Mouse (Mus musculus) heart, embryonic 14.5 days (tissue): ENCODE results near the gene Ranbp6. TPM values are rescaled to one million over a fixed set of nuclear protein-coding genes. Genes with fewer than 3 reads are reported as not detected.

Source experiments
- ATAC-seq: fragments of 200-750 bp; cut with Nextera tagmentation; 2 replicates; pipeline ENCODE4 v1.8.0; 2017; ENCODE audit warnings: low read depth, moderate TSS enrichment; ENCODE audit not compliant: insufficient number of reproducible peaks, insufficient read depth, low FRiP score
- H3K27ac ChIP-seq, 2 experiments: fragments of 200-500 bp in 1 of 2; fragments of 300-500 bp in 1 of 2; sonication (generic) in 1 of 2; replicated peaks in 1 of 2; 2 replicates each; pipeline ENCODE4 v1.5.1; 2012 to 2014; ENCODE audit warnings: low read depth in 2 of 2, low read length in 2 of 2, control low read depth in 1 of 2, mild to moderate bottlenecking in 1 of 2, mixed read lengths in 1 of 2; ENCODE audit not compliant: control insufficient read depth in 1 of 2, insufficient read depth in 1 of 2
- H3K27me3 ChIP-seq: fragments of 300-500 bp; sonication (generic); 2 replicates; pipeline ENCODE4 v1.6.1; 2014; ENCODE audit warnings: mild to moderate bottlenecking, low read length, control low read depth; ENCODE audit not compliant: control insufficient read depth, insufficient read depth
- H3K36me3 ChIP-seq: fragments of 300-500 bp; sonication (generic); 2 replicates; pipeline ENCODE4 v1.6.1; 2014; ENCODE audit warnings: mild to moderate bottlenecking, control low read depth, low read length, mixed read lengths; ENCODE audit not compliant: control insufficient read depth, insufficient read depth
- H3K4me1 ChIP-seq, 2 experiments: fragments of 200-500 bp in 1 of 2; fragments of 300-500 bp in 1 of 2; sonication (generic) in 1 of 2; 2 replicates each; pipeline ENCODE4 v1.6.1; 2012 to 2014; ENCODE audit warnings: low read length in 2 of 2, control low read depth in 1 of 2, mixed read lengths in 1 of 2; ENCODE audit not compliant: control insufficient read depth in 2 of 2, insufficient read depth in 2 of 2
- H3K4me2 ChIP-seq: fragments of 300-500 bp; sonication (generic); 2 replicates; pipeline ENCODE4 v1.6.1; 2014; ENCODE audit warnings: mild to moderate bottlenecking, low read length
- H3K4me3 ChIP-seq, 2 experiments: fragments of 200-500 bp in 1 of 2; fragments of 300-500 bp in 1 of 2; sonication (generic) in 1 of 2; 2 replicates each; pipeline ENCODE4 v1.5.1; 2012 to 2014; ENCODE audit warnings: low read length in 2 of 2, mild to moderate bottlenecking in 2 of 2, control low read depth in 1 of 2, low read depth in 1 of 2, moderate library complexity in 1 of 2; ENCODE audit not compliant: control insufficient read depth in 1 of 2, insufficient read depth in 1 of 2
- H3K9ac ChIP-seq: fragments of 300-500 bp; sonication (generic); 2 replicates; pipeline ENCODE4 v1.6.1; 2014; ENCODE audit warnings: mild to moderate bottlenecking, low read length
- H3K9me3 ChIP-seq: fragments of 300-500 bp; sonication (generic); 2 replicates; pipeline ENCODE4 v1.6.1; 2016; ENCODE audit warnings: low read length, control low read depth; ENCODE audit not compliant: control insufficient read depth
- WGBS: fragments of 180-500 bp; shearing (Covaris S2); extraction: QIAGEN DNeasy Blood & Tissue Kit; methylation state at CpG from one replicate; pipeline ENCODE4 v1.1.7; 2014; 5-methylcytosine and 5-hydroxymethylcytosine counted together
- polyA plus RNA-seq: library from polyadenylated mRNA; unstranded; fragments of >200 nt; fragmentation: Nextera tagmentation; extraction: Ambion mirVana; gene quantifications from 2 replicates; pipeline ENCODE4 v1.2.1, GENCODE M21; 2014

Gene Ranbp6
- polyA plus RNA-seq, 1 experiment from 2014 or later: 19.2 TPM

DNA sequence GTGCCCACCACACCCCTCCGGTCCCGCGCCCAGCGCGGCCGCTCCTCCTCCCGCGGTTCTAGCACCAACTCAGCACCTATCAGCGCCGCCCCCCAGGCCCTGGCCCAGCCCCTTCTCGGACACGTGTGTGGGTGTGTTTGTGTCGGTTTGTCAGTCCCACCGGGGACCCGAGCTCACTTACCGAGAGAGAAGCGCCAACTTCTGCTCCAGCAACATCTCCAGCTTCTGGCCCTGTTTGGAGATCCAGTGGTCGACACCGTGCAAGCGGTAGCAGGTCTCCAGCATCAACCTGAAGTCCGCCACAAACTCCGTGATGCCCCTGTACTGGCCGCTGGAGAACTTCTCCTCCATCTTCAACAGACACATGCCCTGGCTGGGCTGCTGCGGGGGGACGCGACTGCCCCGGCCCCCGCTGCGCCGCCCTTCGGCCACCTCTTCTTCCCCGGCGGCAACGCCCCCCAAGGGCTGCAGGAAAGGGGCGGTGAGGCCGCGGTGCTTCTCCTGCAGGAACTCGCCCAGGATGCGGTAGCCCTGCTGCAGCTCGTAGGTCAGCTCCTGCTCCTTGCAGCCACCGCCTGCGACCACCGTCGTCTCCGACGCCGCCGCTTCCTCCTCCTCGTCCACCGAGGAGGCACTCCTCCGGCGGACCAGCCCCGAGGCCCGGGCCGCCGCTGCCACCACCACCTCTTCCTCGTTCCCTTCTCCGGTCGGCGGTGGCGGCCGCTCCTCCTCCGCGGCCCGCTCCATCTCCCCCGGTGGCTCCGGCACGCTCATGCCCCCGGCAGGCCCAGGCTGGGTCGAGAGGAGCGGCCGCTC is 7.5 kb downstream of the Ranbp6 start:
- ATAC-seq: peak; percentile 58
- Histone ChIP-seq H3K4me1 (peaks cover 2 to 13% of the 10 kb centered on the region in 2 experiments; a peak in 3 of 4 replicates), H3K27ac (peak overlapping the region; percentile 76 to 94), H3K27me3 (no peaks in the 10 kb centered on the region), H3K4me3 (peak overlapping the region; percentile 78 to 97), H3K4me2 (peak overlapping the region; percentile 86), H3K9me3 (no peaks in the 10 kb centered on the region), H3K9ac (peak overlapping the region; percentile 91), H3K36me3 (peaks cover 18% of the 10 kb centered on the region)
- WGBS: under 1% methylated on average over 68 of the region's 72 CpGs

DNA sequence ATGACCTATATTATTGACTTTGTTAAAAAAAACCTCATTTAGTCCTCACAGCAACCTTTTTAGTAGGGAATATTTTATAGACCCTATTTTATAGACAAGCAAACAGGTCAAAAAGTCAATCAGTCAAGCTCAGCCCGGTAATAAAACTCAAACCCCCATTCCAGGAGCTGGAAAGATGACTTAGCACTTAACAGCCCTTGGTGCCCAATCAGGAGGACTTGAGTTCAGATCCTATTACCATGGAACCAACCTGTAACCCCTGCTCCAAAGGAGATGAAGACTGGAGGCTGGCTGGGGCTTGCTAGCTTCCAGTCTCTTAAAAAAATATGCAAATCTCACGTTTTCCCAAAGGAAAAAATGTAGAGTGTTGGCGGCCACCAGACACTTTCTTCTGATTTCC is 8.8 kb downstream of the Ranbp6 start:
- peak overlapping the region; percentile 86 for H3K4me2 ChIP-seq
- H3K4me3 ChIP-seq: peak overlapping the region; percentile 2 to 97; a peak in 3 of 4 replicates
- peaks cover 2 to 13% of the 10 kb centered on the region in 2 experiments; a peak in 3 of 4 replicates for H3K4me1 ChIP-seq
- peaks cover 4% of the 10 kb centered on the region; the same call in 1 of the 2 replicates for H3K36me3 ChIP-seq
- peak overlapping the region; percentile 16; the same call in 1 of the 2 replicates for H3K9ac ChIP-seq
- H3K27ac ChIP-seq: no peak overlapping the region
- H3K27me3 ChIP-seq: no peaks in the 10 kb centered on the region
- WGBS: 48% methylated on average over 3 of the region's 3 CpGs
- no peak for ATAC-seq
- H3K9me3 ChIP-seq: no peaks in the 10 kb centered on the region

DNA sequence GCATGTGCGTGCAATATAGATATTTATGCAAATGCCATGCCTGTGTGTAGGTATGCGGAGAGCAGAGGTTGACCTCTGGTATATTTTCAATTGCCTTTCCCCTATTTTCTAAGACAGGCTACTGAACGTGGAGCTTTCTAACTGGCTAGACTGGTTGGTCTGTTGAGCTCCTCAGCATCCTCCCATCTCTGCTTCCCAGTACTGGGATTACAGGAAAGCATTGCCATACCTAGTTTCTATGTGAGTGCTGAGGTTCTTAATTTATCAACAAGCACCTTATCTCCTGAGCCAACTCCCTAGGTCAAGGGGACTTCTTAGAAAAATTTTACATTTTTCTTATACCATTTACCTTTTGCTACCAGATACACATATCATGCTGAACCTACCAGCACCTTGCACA is 15.4 kb downstream of the Ranbp6 start:
- H3K9ac ChIP-seq: no peak overlapping the region
- H3K4me3 ChIP-seq: no peak overlapping the region
- WGBS: 84% methylated on average over 3 of the region's 3 CpGs
- no peaks in the 10 kb centered on the region for H3K27me3 ChIP-seq
- ATAC-seq: no peak
- H3K4me1 ChIP-seq: no peaks in the 10 kb centered on the region
- no peak overlapping the region for H3K4me2 ChIP-seq
- no peaks in the 10 kb centered on the region for H3K36me3 ChIP-seq
- no peak overlapping the region for H3K27ac ChIP-seq
- no peaks in the 10 kb centered on the region for H3K9me3 ChIP-seq

DNA sequence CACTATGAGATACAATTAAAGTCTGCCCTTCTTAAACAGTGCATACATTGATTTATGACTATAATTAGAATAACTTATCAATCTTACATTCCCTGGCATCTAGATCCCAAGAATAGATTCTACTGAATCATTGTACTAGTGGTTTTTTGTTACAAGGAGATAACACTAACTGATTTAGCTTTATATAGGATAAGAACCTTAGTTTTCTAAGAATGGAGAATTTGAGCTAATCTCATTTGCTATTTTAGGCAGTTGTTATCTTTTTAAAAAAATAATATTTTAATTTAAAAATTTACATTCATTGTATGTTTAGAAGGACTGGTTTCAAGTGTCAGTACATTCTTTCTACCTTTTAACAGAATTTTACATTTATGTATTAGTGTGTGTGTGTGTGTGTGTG is 24.8 kb downstream of the Ranbp6 start:
- H3K9ac ChIP-seq: no peak overlapping the region
- H3K27me3 ChIP-seq: no peaks in the 10 kb centered on the region
- no peak overlapping the region for H3K27ac ChIP-seq
- H3K4me3 ChIP-seq: no peak overlapping the region
- no peaks in the 10 kb centered on the region for H3K9me3 ChIP-seq
- no peaks in the 10 kb centered on the region for H3K4me1 ChIP-seq
- H3K36me3 ChIP-seq: peaks cover 10% of the 10 kb centered on the region; the same call in 1 of the 2 replicates
- no peak for ATAC-seq
- no peak overlapping the region for H3K4me2 ChIP-seq

DNA sequence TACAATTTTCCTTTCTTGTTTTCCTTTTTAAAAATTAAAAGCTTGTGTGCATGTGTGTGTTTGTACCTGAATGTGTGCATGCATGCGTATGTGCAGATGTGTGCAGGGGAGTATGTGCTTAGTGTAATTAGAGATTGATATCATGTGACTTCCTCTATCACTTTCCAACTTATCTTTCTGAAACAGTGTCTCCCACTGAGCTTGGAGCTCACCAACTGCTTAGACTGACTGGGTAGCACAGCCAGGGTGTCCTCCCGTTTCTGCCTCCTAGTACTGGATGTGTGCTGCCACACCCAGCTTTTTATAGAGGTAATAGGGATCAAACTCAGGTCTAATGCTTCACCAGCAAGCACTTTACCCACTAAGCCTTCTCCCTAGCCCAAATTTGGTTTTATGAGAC is 29.9 kb downstream of the Ranbp6 start:
- Histone ChIP-seq H3K27ac (no peak overlapping the region), H3K4me1 (no peaks in the 10 kb centered on the region)
- ATAC-seq: no peak

More for the DNA sequence above, 29.9 kb downstream of the Ranbp6 start:
- Histone ChIP-seq H3K4me2 (no peak overlapping the region), H3K9me3 (no peaks in the 10 kb centered on the region), H3K27me3 (no peaks in the 10 kb centered on the region), H3K36me3 (peaks cover 13% of the 10 kb centered on the region; the same call in 1 of the 2 replicates), H3K9ac (no peak overlapping the region), H3K4me3 (no peak overlapping the region)
- 79% methylated on average over 2 of the region's 2 CpGs for WGBS

Other genes with a start within 250 kb of the Ranbp6 start
- 7.1 and 7.4 TPM in 2 replicates for gene Ermp1, start 164.6 kb downstream of the Ranbp6 start, polyA plus RNA-seq
- gene Mlana, start 115.2 kb downstream of the Ranbp6 start, polyA plus RNA-seq: 1.6 and 1.7 TPM in 2 replicates
- 5.1 and 6.0 TPM in 2 replicates for gene 9930021J03Rik, start 7.0 kb downstream of the Ranbp6 start, polyA plus RNA-seq
- 5.5 and 6.8 TPM in 2 replicates for gene Il33, start 112.1 kb upstream of the Ranbp6 start, polyA plus RNA-seq
- not detected in 2 replicates for gene Trpd52l3, start 190.8 kb upstream of the Ranbp6 start, polyA plus RNA-seq
- 50.1 and 54.6 TPM in 2 replicates for gene Uhrf2, start 217.5 kb upstream of the Ranbp6 start, polyA plus RNA-seq